25 mouse cellular contexts compared by ENCODE assay signal in the genomic region with DNA sequence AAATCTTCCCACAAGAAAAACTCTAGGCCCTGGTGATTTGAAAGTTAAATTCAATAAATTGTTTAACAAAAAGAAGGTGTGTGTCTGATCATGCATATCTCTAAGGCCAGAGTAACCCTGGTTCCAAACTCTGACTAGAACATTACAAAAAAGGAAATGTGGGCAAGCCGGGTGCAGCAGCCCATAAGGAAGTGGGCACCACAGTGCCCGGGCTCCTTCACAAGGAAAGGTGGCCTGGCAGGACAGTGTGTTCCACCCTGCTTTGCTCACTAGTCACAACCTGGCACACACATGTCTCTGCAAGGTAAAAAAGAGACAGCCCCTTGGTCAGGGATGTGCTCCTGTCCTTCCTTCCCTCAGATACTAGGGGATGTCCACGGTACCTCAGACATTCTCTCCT. TPM values are rescaled to one million over a fixed set of nuclear protein-coding genes. Genes with fewer than 3 reads are reported as not detected.
DNase-seq lines count a peak whose midpoint lies in the region; ATAC-seq and TF ChIP-seq lines count a peak whose summit lies in the region.
"Had no signal": no experiment of that assay in that cellular context is flagged by ENCODE, and none has a peak within 500 bp of the region (broad histone marks: within the 10 kb centered on the region; RNA-seq: fewer than 3 reads in every experiment).

No protein-coding gene starts in this region.

- DNase-seq in kidney, adult 18-20 months = peak; percentile 34
- DNase-seq in kidney, postnatal 10 days = no peak
- no peak for DNase-seq in kidney, postnatal 0 days (ENCODE audit: low spot score)
- DNase-seq in kidney, postnatal 4 days = no peak
- DNase-seq in heart, embryonic 10.5 days (ENCODE audit: low spot score) = no peak
- no peak for DNase-seq in right cerebral cortex, postnatal 4 days
- DNase-seq: adrenal gland, postnatal 10 days; adrenal gland, postnatal 36 days; B cell, adult 2 months; cerebellum, adult 18-20 months; cerebellum, adult 9-10 months; cerebellum, postnatal 14 days; gastrocnemius, postnatal 25 days; heart, adult 18-20 months; heart, postnatal 14 days; heart, postnatal 4 days had no signal

- no peak overlapping the region for H3K4me2 ChIP-seq in kidney, postnatal 0 days (ENCODE audit: low read length)
- H3K4me2 ChIP-seq: embryonic facial prominence, embryonic 12.5 days; embryonic facial prominence, embryonic 15.5 days; heart, embryonic 13.5 days; hindbrain, embryonic 12.5 days; hindbrain, embryonic 15.5 days had no signal

- no peak overlapping the region for H3K4me3 ChIP-seq in kidney, postnatal 0 days (replicated peaks; ENCODE audit: low read depth, low read length)
- H3K4me3 ChIP-seq in heart, embryonic 10.5 days = no peak overlapping the region
- H3K4me3 ChIP-seq: embryonic facial prominence, embryonic 12.5 days; embryonic facial prominence, embryonic 15.5 days; heart, embryonic 13.5 days; hindbrain, embryonic 12.5 days; hindbrain, embryonic 15.5 days had no signal

- no peaks in the 10 kb centered on the region for H3K9me3 ChIP-seq in kidney, postnatal 0 days (replicated peaks; ENCODE audit: low read length)
- peaks cover 5% of the 10 kb centered on the region; the same call in 1 of the 2 replicates for H3K9me3 ChIP-seq in heart, embryonic 10.5 days
- H3K9me3 ChIP-seq: embryonic facial prominence, embryonic 15.5 days; hindbrain, embryonic 15.5 days had no signal

- peaks cover 12% of the 10 kb centered on the region; the same call in 1 of the 2 replicates for H3K36me3 ChIP-seq in kidney, postnatal 0 days (ENCODE audit: insufficient read depth, low read length)
- H3K36me3 ChIP-seq in heart, embryonic 10.5 days = peaks cover 47% of the 10 kb centered on the region

- no peak overlapping the region for H3K9ac ChIP-seq in kidney, postnatal 0 days (ENCODE audit: low read depth, low read length)
- H3K9ac ChIP-seq: embryonic facial prominence, embryonic 12.5 days; embryonic facial prominence, embryonic 15.5 days; heart, embryonic 13.5 days; hindbrain, embryonic 12.5 days; hindbrain, embryonic 15.5 days had no signal

- whole genome bisulfite sequencing in kidney, postnatal 0 days = 88% methylated on average over 3 of the region's 3 CpGs
- WGBS in heart, embryonic 10.5 days = 91% methylated on average over 3 of the region's 3 CpGs

- ATAC-seq in kidney, postnatal 0 days (replicated peaks; ENCODE audit: low FRiP score, low read depth) = no peak
- 0 out of 4 replicates have a peak, but pooled peaks have one; percentile 15 to 49 for ATAC-seq in hematopoietic stem cell, adult 5-6 weeks (replicated peaks in 1 of 2; ENCODE audit: insufficient read depth in 1 of 2, low FRiP score in 2 of 2, low TSS enrichment in 1 of 2, low read depth in 1 of 2, poor library complexity in 2 of 2, severe bottlenecking in 2 of 2)
- ATAC-seq: forebrain, embryonic 14.5 days; Patski had no signal

- no peak for TF ChIP-seq CTCF in kidney, postnatal 0 days (IDR thresholded peaks at IDR 0.05; ENCODE audit: low read depth)

- H3K27me3 ChIP-seq in kidney, postnatal 0 days (ENCODE audit: insufficient read depth, low read length) = no peaks in the 10 kb centered on the region
- no peaks in the 10 kb centered on the region for H3K27me3 ChIP-seq in heart, embryonic 10.5 days (ENCODE audit: insufficient read depth, poor library complexity, severe bottlenecking)
- H3K27me3 ChIP-seq: CH12.LX; embryonic facial prominence, embryonic 12.5 days; embryonic facial prominence, embryonic 15.5 days; heart, embryonic 13.5 days; hindbrain, embryonic 12.5 days; hindbrain, embryonic 15.5 days; Patski had no signal

- 0 out of 2 replicates have a peak overlapping the region, but pooled peaks have one; percentile 25 for H3K27ac ChIP-seq in kidney, postnatal 0 days
- no peak overlapping the region for H3K27ac ChIP-seq in heart, embryonic 10.5 days
- H3K27ac ChIP-seq: embryonic facial prominence, embryonic 12.5 days; embryonic facial prominence, embryonic 15.5 days; heart, embryonic 13.5 days; hindbrain, embryonic 12.5 days; hindbrain, embryonic 15.5 days had no signal

- H3K4me1 ChIP-seq in kidney, postnatal 0 days (replicated peaks; ENCODE audit: insufficient read depth, low read length) = no peaks in the 10 kb centered on the region
- no peaks in the 10 kb centered on the region for H3K4me1 ChIP-seq in heart, embryonic 10.5 days
- H3K4me1 ChIP-seq: embryonic facial prominence, embryonic 12.5 days; embryonic facial prominence, embryonic 15.5 days; heart, embryonic 13.5 days; hindbrain, embryonic 12.5 days; hindbrain, embryonic 15.5 days had no signal

RNA-seq across cellular contexts. Expression of a gene that starts 49.1 kb away (rescaled TPM):
- polyA plus RNA-seq in kidney, postnatal 0 days (2015; fragmentation: Nextera tagmentation; extraction: Ambion mirVana) = 5.5 and 5.7 TPM in 2 replicates
- 9.2 and 10.0 TPM in 2 replicates for total RNA-seq in hematopoietic stem cell, adult 5-6 weeks (2017)
- 6.0 and 6.5 TPM in 2 replicates for polyA plus RNA-seq in heart, embryonic 10.5 days (2016; fragmentation: Nextera tagmentation; extraction: Ambion mirVana)

RNA-seq across cellular contexts. Expression of a gene that starts 59.3 kb away (rescaled TPM):
- 19.8 and 19.9 TPM in 2 replicates for polyA plus RNA-seq in kidney, postnatal 0 days (2015; fragmentation: Nextera tagmentation; extraction: Ambion mirVana)
- total RNA-seq in hematopoietic stem cell, adult 5-6 weeks (2017) = 26.1 and 46.4 TPM in 2 replicates
- polyA plus RNA-seq in heart, embryonic 10.5 days (2016; fragmentation: Nextera tagmentation; extraction: Ambion mirVana) = 55.2 and 74.9 TPM in 2 replicates
